Mouse (Mus musculus) bone marrow macrophage, adult 2 months (primary cell): ENCODE measurements around the gene Gadd45g.

ENCODE experiments used
- CTCF ChIP-seq: IDR thresholded peaks from 2 replicates; pipeline ENCODE4 v1.5.1; 2012; ENCODE audit warnings: low read depth, mild to moderate bottlenecking, low read length, moderate library complexity
- POLR2A ChIP-seq: IDR thresholded peaks from 2 replicates; pipeline ENCODE4 v1.6.1; 2012; ENCODE audit warnings: mild to moderate bottlenecking, low read depth, low read length, borderline replicate concordance

DNA sequence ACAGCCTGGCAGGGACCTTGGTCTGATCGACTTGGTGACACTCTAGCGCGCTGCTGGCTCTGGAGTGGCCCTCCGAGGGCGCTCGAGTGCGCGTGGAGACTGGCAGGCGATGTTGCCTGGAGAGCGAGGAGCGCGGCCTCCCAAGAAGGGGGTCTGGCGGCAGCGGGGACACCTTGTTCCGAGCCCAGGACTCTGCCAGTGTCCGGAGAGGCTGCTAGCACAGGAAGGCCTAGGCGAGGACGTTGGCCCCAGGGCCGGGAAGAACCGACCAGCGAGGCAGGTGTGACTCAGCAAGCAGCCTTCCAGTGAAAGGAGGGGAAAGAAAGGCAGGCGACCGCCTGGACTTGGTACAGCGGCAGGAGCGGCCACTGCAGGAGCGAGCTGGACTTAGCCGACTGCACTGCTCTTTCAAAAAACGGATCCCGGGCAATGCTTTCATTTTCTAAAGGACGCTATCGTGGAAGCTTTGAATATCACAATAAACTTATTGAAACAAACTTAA, 1.6 kb downstream of the Gadd45g start:
- TF ChIP-seq CTCF (0 out of 2 replicates have a peak, but pooled peaks have one; percentile 3), POLR2A (no peak)
